Mouse (Mus musculus): ENCODE measurements around the gene Prr5. TPM values are rescaled to one million over a fixed set of nuclear protein-coding genes. Genes with fewer than 3 reads are reported as not detected.

The Prr5 gene
- polyA plus RNA-seq, 3 experiments from 2014 or later: 1.5 TPM; not detected in 2

Other genes with a start within 250 kb of the Prr5 start
- not detected for gene Shisal1, start 222.5 kb upstream of the Prr5 start, polyA plus RNA-seq (2017; shearing (Covaris generic))
- gene Rtl6, start 111.8 kb upstream of the Prr5 start, polyA plus RNA-seq (2017; shearing (Covaris generic)): 1 to 10 TPM; 1.3 to 2.0 (median 1.8) TPM
- under 1 TPM in 1 of 3 experiments, not detected in 2; 0.24 TPM for gene Arhgap8, start 50.4 kb downstream of the Prr5 start, polyA plus RNA-seq (2017; shearing (Covaris generic))
- 1 to 10 TPM in 2 of 3 experiments, under 1 TPM in 1; 0.65 to 2.4 (median 1.6) TPM for gene Phf21b, start 186.4 kb downstream of the Prr5 start, polyA plus RNA-seq (2017; shearing (Covaris generic))

Measured in inflammation-experienced regulatory T-cells, adult 6 months (primary cell).